Mouse (Mus musculus) small intestine, adult 2 months (tissue): ENCODE data around the gene Gfra1.

Source experiments
- CTCF ChIP-seq: fragments of 200-500 bp; IDR thresholded peaks from 2 replicates; pipeline ENCODE4 v1.5.1; 2012; ENCODE audit warnings: low read depth, mild to moderate bottlenecking, control low read depth, inconsistent platforms, low read length, moderate library complexity, mixed read lengths; ENCODE audit not compliant: insufficient replicate concordance, insufficient read length; ENCODE audit errors: extremely low read depth
- POLR2A ChIP-seq: fragments of 200-500 bp; IDR thresholded peaks from 2 replicates; pipeline ENCODE4 v1.6.1; 2012; ENCODE audit warnings: low read depth, mild to moderate bottlenecking, control low read depth, inconsistent platforms, low read length, moderate library complexity

GRCm38 (mm10) chr19:58419685-58420084 is 36.0 kb downstream of the Gfra1 start:
- TF ChIP-seq CTCF: no peak
- no peak for TF ChIP-seq POLR2A
